Mouse (Mus musculus) embryonic fibroblast, embryonic 13.5 days (primary cell): ENCODE measurements around the gene Cacng4.

Source experiments
- CTCF ChIP-seq: IDR thresholded peaks from 2 replicates; pipeline ENCODE4 v1.5.1; 2011; ENCODE audit warnings: mild to moderate bottlenecking, control low read depth, low read length, moderate library complexity, borderline replicate concordance; ENCODE audit not compliant: insufficient read depth
- POLR2A ChIP-seq: IDR thresholded peaks from 2 replicates; pipeline ENCODE4 v1.6.1; 2011; ENCODE audit warnings: low read depth, mild to moderate bottlenecking, control low read depth, low read length, moderate library complexity

GRCm38 (mm10) chr11:107768361-107768760, 26.0 kb downstream of the Cacng4 start:
- TF ChIP-seq POLR2A (no peak), CTCF (no peak)
